Mouse (Mus musculus) liver, embryonic 15.5 days (tissue): Measurements from ENCODE around the gene Gucy2c. TPM values are rescaled to one million over a fixed set of nuclear protein-coding genes. Genes with fewer than 3 reads are reported as not detected.

Experiments
- ATAC-seq: fragments of 200-750 bp; cut with Nextera tagmentation; 2 replicates; pipeline ENCODE4 v1.8.0; 2017; ENCODE audit warnings: moderate number of reproducible peaks, mild to moderate bottlenecking, moderate library complexity; ENCODE audit not compliant: insufficient read depth
- H3K27ac ChIP-seq: fragments of 300-500 bp; sonication (generic); replicated peaks from 2 replicates; pipeline ENCODE4 v1.5.1; 2015; ENCODE audit warnings: mild to moderate bottlenecking, inconsistent platforms
- H3K27me3 ChIP-seq: fragments of 300-500 bp; sonication (generic); 2 replicates; pipeline ENCODE4 v1.6.1; 2015; ENCODE audit warnings: mild to moderate bottlenecking, inconsistent platforms
- H3K36me3 ChIP-seq: fragments of 300-500 bp; sonication (generic); replicated peaks from 2 replicates; pipeline ENCODE4 v1.6.1; 2015; ENCODE audit warnings: moderate library complexity, mild to moderate bottlenecking, inconsistent platforms
- H3K4me1 ChIP-seq: fragments of 300-500 bp; sonication (generic); replicated peaks from 2 replicates; pipeline ENCODE4 v1.6.1; 2015; ENCODE audit warnings: inconsistent platforms
- H3K4me2 ChIP-seq: fragments of 300-500 bp; sonication (generic); 2 replicates; pipeline ENCODE4 v1.6.1; 2015; ENCODE audit warnings: moderate library complexity, mild to moderate bottlenecking, inconsistent platforms
- H3K4me3 ChIP-seq: fragments of 300-500 bp; sonication (generic); replicated peaks from 2 replicates; pipeline ENCODE4 v1.5.1; 2015; ENCODE audit warnings: mild to moderate bottlenecking, inconsistent platforms
- H3K9ac ChIP-seq: fragments of 300-500 bp; sonication (generic); 2 replicates; pipeline ENCODE4 v1.6.1; 2015; ENCODE audit warnings: moderate library complexity, mild to moderate bottlenecking, inconsistent platforms
- H3K9me3 ChIP-seq: fragments of 300-500 bp; sonication (generic); replicated peaks from 2 replicates; pipeline ENCODE4 v1.6.1; 2016; ENCODE audit warnings: inconsistent platforms
- WGBS: fragments of 180-500 bp; shearing (Covaris S2); methylation state at CpG from one replicate; pipeline ENCODE4 v1.1.7; 2015; ENCODE audit warnings: mixed read lengths; ENCODE audit not compliant: insufficient replicate concordance; 5-methylcytosine and 5-hydroxymethylcytosine counted together
- polyA plus RNA-seq: library from polyadenylated mRNA; unstranded; fragments of >200 nt; fragmentation: Nextera tagmentation; extraction: Ambion mirVana; gene quantifications from 2 replicates; pipeline ENCODE4 v1.2.1, GENCODE M21; 2015

Gucy2c gene
- polyA plus RNA-seq, 1 experiment from 2014 or later = 0.26 TPM

DNA sequence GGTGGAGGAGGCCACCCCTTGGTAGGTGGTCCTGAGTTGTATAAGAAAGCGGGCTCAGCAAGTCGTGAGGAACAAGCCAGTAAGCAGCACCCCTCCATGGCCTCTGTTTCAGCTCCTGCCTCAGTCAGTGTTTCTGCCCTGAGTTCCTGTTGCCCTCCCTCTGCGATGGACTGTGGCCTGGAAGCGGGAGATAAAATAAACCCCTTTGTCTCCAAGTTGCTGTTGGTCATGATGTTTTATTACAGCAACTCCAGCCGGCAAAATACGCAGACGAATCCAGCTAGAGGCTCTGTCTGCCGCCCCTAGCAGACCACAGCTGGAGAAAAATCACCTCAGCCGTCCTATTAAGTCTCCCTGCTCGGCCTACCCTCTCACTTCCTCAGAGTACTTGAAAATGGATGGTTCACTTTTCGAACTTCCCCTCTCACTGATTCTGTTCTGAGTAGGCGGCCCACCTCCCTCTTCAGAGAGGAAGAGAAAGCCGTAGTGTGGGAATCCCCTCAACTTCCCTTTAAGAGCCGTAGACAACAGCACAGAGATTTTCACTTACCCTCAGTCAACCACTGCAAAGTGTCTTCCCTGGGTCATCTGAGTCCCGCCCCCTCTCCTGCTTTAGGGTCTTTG, 91.7 kb downstream of the Gucy2c start:
- WGBS = 19% methylated on average over 15 of the region's 15 CpGs
- ATAC-seq = peak; percentile 37; the same call in 1 of the 2 replicates
- Histone ChIP-seq H3K27ac (peak overlapping the region; percentile 61), H3K4me3 (no peak overlapping the region), H3K4me1 (no peaks in the 10 kb centered on the region), H3K9ac (no peak overlapping the region), H3K4me2 (no peak overlapping the region), H3K27me3 (no peaks in the 10 kb centered on the region), H3K36me3 (no peaks in the 10 kb centered on the region), H3K9me3 (no peaks in the 10 kb centered on the region)

DNA sequence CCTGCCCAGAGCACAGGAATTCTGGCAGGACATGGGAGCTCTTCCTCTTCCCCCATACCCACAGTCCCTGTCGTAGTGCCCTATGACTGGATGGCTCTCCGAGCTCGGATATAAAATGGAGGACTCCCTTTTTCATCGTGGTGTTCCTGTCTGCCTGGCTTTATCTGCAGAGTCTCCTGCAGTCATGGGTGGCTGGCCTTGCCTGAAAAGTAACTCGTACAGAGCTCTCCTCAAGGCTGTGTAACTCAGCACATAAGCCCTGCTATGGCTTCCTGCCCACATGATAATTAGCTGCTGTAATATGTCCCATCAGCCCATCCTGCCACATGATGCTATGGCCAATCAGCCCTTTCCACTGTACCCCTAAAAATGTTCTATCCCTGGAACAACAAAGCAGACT, 96.1 kb downstream of the Gucy2c start:
- Histone ChIP-seq H3K27ac (no peak overlapping the region), H3K9me3 (no peaks in the 10 kb centered on the region), H3K4me3 (no peak overlapping the region), H3K27me3 (no peaks in the 10 kb centered on the region), H3K9ac (no peak overlapping the region), H3K4me1 (no peaks in the 10 kb centered on the region), H3K4me2 (no peak overlapping the region), H3K36me3 (no peaks in the 10 kb centered on the region)
- WGBS = 49% methylated on average over 5 of the region's 5 CpGs
- ATAC-seq = no peak

DNA sequence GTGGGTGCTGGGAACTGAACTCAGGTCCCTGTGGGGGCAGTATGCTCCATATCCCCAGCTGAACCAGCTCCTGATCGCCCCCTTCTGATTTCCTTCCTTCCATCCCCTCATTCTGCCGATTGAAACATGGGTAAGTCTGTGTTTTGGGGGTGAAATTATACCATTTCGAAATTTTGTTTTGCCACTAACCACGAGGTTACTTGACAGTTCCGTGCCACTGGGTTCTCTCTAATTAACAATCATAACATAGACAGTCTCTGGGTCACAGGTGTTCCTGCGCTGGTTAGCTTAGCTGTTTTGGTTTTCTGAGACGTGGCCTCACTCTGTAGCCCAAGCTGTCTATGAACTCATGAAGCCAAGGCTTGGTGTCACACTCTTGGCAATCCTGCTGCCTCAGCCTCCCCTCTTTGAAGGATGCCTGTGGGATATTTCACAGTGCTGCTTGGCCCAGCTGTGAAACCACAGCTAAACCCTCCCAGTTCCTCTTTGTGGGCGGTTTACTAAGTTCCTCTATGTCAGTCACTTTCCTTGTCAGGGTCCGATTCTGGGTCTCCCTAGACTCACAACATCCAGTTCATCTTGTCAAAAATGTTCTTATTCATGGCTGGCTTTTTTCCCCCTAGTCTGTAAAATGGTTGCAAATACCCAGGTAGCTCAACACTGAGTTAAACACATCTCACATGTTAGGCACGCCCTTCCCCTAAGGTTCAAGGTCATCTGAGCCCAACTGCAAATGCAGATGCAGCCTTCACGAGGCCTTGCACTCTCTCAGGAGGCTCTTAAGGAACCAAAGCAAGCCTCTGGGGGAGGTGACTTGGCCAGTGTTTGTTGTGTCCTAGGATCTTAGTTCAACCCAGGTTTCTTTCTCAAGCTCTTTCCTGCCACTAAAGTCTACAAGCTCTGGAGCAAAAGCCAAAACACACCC, 97.9 kb downstream of the Gucy2c start:
- 25% methylated on average over 11 of the region's 11 CpGs for WGBS
- Histone ChIP-seq H3K9me3 (no peaks in the 10 kb centered on the region), H3K9ac (no peak overlapping the region), H3K4me2 (no peak overlapping the region), H3K36me3 (no peaks in the 10 kb centered on the region), H3K4me3 (no peak overlapping the region), H3K27ac (0 out of 2 replicates have a peak overlapping the region, but pooled peaks have one; percentile 29), H3K4me1 (no peaks in the 10 kb centered on the region), H3K27me3 (no peaks in the 10 kb centered on the region)
- no peak; the same call in 1 of the 2 replicates for ATAC-seq

- Histone ChIP-seq H3K4me3 (no peak overlapping the region), H3K36me3 (no peaks in the 10 kb centered on the region), H3K9ac (no peak overlapping the region), H3K4me1 (no peaks in the 10 kb centered on the region), H3K4me2 (no peak overlapping the region), H3K9me3 (no peaks in the 10 kb centered on the region), H3K27ac (no peak overlapping the region), H3K27me3 (no peaks in the 10 kb centered on the region)
- ATAC-seq = no peak
- 18% methylated on average over 2 of the region's 2 CpGs for WGBS
Measured at GRCm38 (mm10) chr6:136679381-136679780, 102.2 kb downstream of the Gucy2c start.

DNA sequence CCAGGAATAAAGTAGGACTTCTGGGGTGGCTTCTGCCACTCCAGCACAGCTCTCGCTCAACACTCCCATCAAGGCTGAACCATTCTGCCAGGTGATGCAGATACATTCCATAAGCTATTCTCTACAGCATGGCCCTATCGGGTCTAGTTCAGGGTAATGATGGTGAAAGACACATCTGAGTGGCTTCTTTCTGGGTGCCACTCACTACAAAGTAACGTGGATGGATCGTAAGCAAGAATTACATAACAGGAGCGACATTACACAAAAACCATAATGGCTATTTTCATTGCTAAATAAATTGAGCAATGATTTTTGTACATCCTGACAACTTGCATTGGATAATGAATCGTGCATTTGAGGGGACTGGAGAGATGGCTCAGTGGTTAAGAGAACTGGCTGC, 106.6 kb downstream of the Gucy2c start:
- H3K36me3 ChIP-seq = no peaks in the 10 kb centered on the region
- H3K9me3 ChIP-seq = no peaks in the 10 kb centered on the region
- H3K4me2 ChIP-seq = no peak overlapping the region
- no peaks in the 10 kb centered on the region for H3K4me1 ChIP-seq
- no peak overlapping the region for H3K4me3 ChIP-seq
- no peaks in the 10 kb centered on the region for H3K27me3 ChIP-seq
- H3K9ac ChIP-seq = no peak overlapping the region
- no peak for ATAC-seq
- 66% methylated on average over 6 of the region's 6 CpGs for WGBS
- H3K27ac ChIP-seq = no peak overlapping the region

- Histone ChIP-seq H3K4me1 (no peaks in the 10 kb centered on the region), H3K27me3 (no peaks in the 10 kb centered on the region), H3K4me2 (no peak overlapping the region), H3K36me3 (no peaks in the 10 kb centered on the region), H3K9me3 (no peaks in the 10 kb centered on the region), H3K27ac (no peak overlapping the region), H3K4me3 (no peak overlapping the region), H3K9ac (no peak overlapping the region)
- 42% methylated on average over 7 of the region's 7 CpGs for WGBS
- no peak for ATAC-seq
Measured at GRCm38 (mm10) chr6:136672467-136672866, 109.1 kb downstream of the Gucy2c start.

DNA sequence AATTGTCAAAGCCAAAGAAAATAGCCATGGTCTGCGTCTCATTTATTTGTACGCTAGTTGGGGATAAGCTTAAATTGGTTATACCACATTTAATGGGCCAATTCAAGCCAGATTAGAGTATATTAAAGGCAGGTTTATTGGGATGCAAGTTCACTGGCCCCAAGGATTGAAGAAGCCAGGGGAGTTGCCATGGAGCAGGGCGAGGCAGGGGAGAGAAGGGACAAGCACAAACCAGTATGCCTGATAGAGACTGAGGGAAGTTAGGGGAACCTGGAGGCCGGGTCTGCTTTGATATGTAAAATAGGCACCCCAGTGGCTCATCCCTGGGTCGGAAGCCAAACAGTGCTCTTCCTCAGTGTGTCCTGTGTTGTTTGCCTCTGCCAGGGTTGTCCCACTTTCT, 112.3 kb downstream of the Gucy2c start:
- WGBS = 63% methylated on average over 5 of the region's 5 CpGs
- no peak overlapping the region for H3K4me3 ChIP-seq
- no peak overlapping the region for H3K27ac ChIP-seq
- H3K4me1 ChIP-seq = no peaks in the 10 kb centered on the region
- ATAC-seq = no peak
- H3K9me3 ChIP-seq = no peaks in the 10 kb centered on the region
- H3K27me3 ChIP-seq = no peaks in the 10 kb centered on the region
- H3K9ac ChIP-seq = no peak overlapping the region
- H3K36me3 ChIP-seq = no peaks in the 10 kb centered on the region
- no peak overlapping the region for H3K4me2 ChIP-seq

- Histone ChIP-seq H3K27ac (no peak overlapping the region), H3K27me3 (peaks cover 7% of the 10 kb centered on the region; the same call in 1 of the 2 replicates), H3K9me3 (no peaks in the 10 kb centered on the region), H3K4me1 (no peaks in the 10 kb centered on the region), H3K9ac (no peak overlapping the region), H3K4me2 (no peak overlapping the region), H3K4me3 (no peak overlapping the region), H3K36me3 (no peaks in the 10 kb centered on the region)
- ATAC-seq = no peak
- 38% methylated on average over 14 of the region's 14 CpGs for WGBS
Measured at GRCm38 (mm10) chr6:136668266-136668986, 113.1 kb downstream of the Gucy2c start.

- 26% methylated on average over 11 of the region's 11 CpGs for WGBS
- peak overlapping the region; percentile 47; the same call in 1 of the 2 replicates for H3K4me3 ChIP-seq
- peak overlapping the region; percentile 65 for H3K4me2 ChIP-seq
- no peaks in the 10 kb centered on the region for H3K9me3 ChIP-seq
- H3K27me3 ChIP-seq = peaks cover 37% of the 10 kb centered on the region
- H3K36me3 ChIP-seq = no peaks in the 10 kb centered on the region
- no peak overlapping the region for H3K9ac ChIP-seq
- no peak overlapping the region for H3K27ac ChIP-seq
- peaks cover 4% of the 10 kb centered on the region; the same call in 1 of the 2 replicates for H3K4me1 ChIP-seq
- ATAC-seq = no peak
Measured at GRCm38 (mm10) chr6:136662063-136662462, 119.5 kb downstream of the Gucy2c start.

- no peaks in the 10 kb centered on the region for H3K36me3 ChIP-seq
Measured at GRCm38 (mm10) chr6:136661706-136662016, 119.9 kb downstream of the Gucy2c start, which contains the start of gene Plbd1. TSS of gene Plbd1 (minus strand) at chr6:136661928.

More at GRCm38 (mm10) chr6:136661706-136662016, 119.9 kb downstream of the Gucy2c start, which contains the start of gene Plbd1:
- WGBS = under 1% methylated on average over 19 of the region's 19 CpGs
- peak within 1 kb of the TSS; percentile 47 for H3K4me3 ChIP-seq
- H3K4me1 ChIP-seq = peaks cover 4% of the 10 kb centered on the region; the same call in 1 of the 2 replicates
- peak within 1 kb of the TSS; percentile 44; the same call in 1 of the 2 replicates for H3K9ac ChIP-seq
- no peaks in the 10 kb centered on the region for H3K9me3 ChIP-seq
- H3K27me3 ChIP-seq = peaks cover 37% of the 10 kb centered on the region
- no peak within 1 kb of the TSS for H3K27ac ChIP-seq
- peak within 1 kb of the TSS; percentile 65 for H3K4me2 ChIP-seq
- no peak for ATAC-seq
